Mouse (Mus musculus): Measurements from ENCODE around the gene Rcor2.

Rcor2 gene

GRCm38 (mm10) chr19:7317716-7318115, 50.6 kb downstream of the Rcor2 start:
- DNase-seq (ENCODE audit: extremely low spot score) = no peak

DNA sequence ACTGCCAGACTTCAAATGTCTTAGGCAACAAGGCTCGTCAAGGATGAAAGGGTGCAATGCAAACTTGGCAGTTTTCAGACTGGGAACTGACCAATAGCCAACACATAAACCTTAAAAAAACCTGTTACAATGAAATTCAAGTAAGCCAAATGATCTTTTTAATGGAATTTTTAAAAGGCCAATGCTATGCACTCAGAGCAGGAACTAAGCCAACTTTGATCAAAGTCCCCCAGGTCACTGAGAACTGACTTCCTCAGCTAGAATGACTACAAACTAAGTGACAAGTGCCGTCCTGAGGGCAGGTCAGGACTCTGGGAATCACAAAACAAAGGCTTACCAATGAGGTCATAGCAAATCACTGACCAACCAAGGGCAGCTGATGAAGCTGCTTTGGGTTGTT, 53.1 kb downstream of the Rcor2 start:
- no peak for DNase-seq (ENCODE audit: extremely low spot score)

DNA sequence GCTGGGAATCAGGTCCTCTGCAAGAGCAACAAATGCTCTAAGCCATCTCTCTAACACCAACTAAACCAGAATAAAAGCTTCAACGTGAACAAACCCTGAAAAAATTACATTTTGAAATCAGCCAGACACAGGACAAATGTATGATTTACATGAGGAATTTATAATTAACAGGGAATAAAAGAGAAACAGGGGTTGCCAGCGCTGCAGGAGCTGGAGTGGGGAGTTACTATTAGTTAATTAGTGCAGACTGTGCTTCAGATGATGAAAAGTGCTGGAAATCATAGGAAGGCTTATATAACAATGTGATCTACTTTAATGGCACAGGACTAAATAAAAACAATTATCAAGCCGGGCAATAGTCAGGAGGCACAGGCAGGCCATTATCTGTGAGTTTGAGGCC, 54.3 kb downstream of the Rcor2 start:
- DNase-seq (ENCODE audit: extremely low spot score) = no peak
